Mouse (Mus musculus) heart, postnatal 0 days (tissue): ENCODE measurements around the gene Npepps.

Source experiments
- CTCF ChIP-seq: IDR thresholded peaks from 2 replicates; pipeline ENCODE4 v1.5.1; 2016; ENCODE audit warnings: antibody characterized with exemption, control low read depth, low read depth
- EP300 ChIP-seq: IDR thresholded peaks from 2 replicates; pipeline ENCODE4 v1.6.1; 2016; ENCODE audit warnings: antibody characterized with exemption, low read depth

GRCm38 (mm10) chr11:97272835-97273234 lies 7.6 kb downstream of the Npepps start:
- TF ChIP-seq CTCF, result no peak
- TF ChIP-seq EP300, result no peak
